ENCODE assay signal across 8 mouse cellular contexts in the genomic region with DNA sequence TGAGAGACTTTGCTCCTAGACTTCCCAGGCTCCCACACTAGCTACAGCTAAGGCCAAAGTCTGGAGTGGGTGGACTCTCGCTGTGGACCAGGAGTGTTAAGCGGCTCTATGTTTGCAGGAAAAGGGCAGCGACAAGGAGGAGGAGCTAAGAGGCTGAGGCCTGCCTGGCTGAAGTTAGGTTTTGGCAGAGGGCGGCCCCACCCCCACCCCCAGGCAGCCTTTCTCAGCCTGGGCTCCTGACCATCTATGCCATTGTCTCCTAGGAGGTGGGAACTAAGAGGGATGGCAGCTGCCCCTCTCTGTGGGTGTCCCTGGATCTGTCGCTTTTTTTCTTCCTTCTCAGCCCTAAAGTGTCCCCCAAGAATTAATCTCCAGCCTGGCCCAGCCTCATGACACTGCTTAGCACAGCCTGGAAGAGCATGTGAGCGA. TPM values are rescaled to one million over a fixed set of nuclear protein-coding genes. Genes with fewer than 3 reads are reported as not detected.
A peak's percentile ranks its signal among the peaks of the same experiment; 100 is the strongest.
DNase-seq lines count a peak whose midpoint lies in the region; ATAC-seq and TF ChIP-seq lines count a peak whose summit lies in the region.

No protein-coding gene starts in this region.

- peak; percentile 24 for ATAC-seq in hindbrain, embryonic 15.5 days (ENCODE audit: low FRiP score, low read depth)
- no peak for ATAC-seq in liver, embryonic 11.5 days (replicated peaks; ENCODE audit: low FRiP score)
- no peak for ATAC-seq in erythroblast, adult 5-6 weeks (replicated peaks; ENCODE audit: low FRiP score, poor library complexity, severe bottlenecking)

- TF ChIP-seq EP300 in heart, adult 2 months (IDR thresholded peaks at IDR 0.05; ENCODE audit: insufficient read depth, low read depth, low read length) = no peak

- H3K79me2 ChIP-seq in heart, adult 2 months (replicated peaks; ENCODE audit: control insufficient read depth, insufficient read depth, low read length) = no peaks in the 10 kb centered on the region

- DNase-seq in heart, adult 2 months = peak; percentile 51 to 58
- no peak for DNase-seq in heart, embryonic 10.5 days (ENCODE audit: low spot score)
- DNase-seq in cerebellum, adult 9-10 months = peak; percentile 68
- DNase-seq in liver, embryonic 11.5 days (ENCODE audit: low spot score) = no peak
- DNase-seq in spleen, postnatal 36 days (ENCODE audit: low spot score in 2 of 2) = no peak
- DNase-seq in ovary, postnatal 10 days (ENCODE audit: low spot score) = no peak

- no peak for TF ChIP-seq CTCF in heart, adult 2 months (IDR thresholded peaks at IDR 0.05)

- WGBS in heart, adult 2 months = 37% methylated on average over 6 of the region's 6 CpGs
- 29% methylated on average over 6 of the region's 6 CpGs for WGBS in heart, embryonic 10.5 days
- 11% methylated on average over 6 of the region's 6 CpGs for WGBS in hindbrain, embryonic 15.5 days
- 28% methylated on average over 6 of the region's 6 CpGs for WGBS in liver, embryonic 11.5 days

- peak overlapping the region; percentile 57 for H3K27ac ChIP-seq in heart, adult 2 months
- H3K27ac ChIP-seq in heart, embryonic 10.5 days = no peak overlapping the region
- H3K27ac ChIP-seq in hindbrain, embryonic 15.5 days (replicated peaks) = peak overlapping the region; percentile 78
- peak overlapping the region; percentile 26; the same call in 1 of the 2 replicates for H3K27ac ChIP-seq in liver, embryonic 11.5 days (ENCODE audit: low read depth, low read length)

- H3K4me1 ChIP-seq in heart, adult 2 months (ENCODE audit: control insufficient read depth, insufficient read depth, low read length) = peaks cover 12% of the 10 kb centered on the region
- H3K4me1 ChIP-seq in heart, embryonic 10.5 days = peaks cover 42% of the 10 kb centered on the region
- peaks cover 59% of the 10 kb centered on the region for H3K4me1 ChIP-seq in hindbrain, embryonic 15.5 days (replicated peaks)
- peaks cover 13% of the 10 kb centered on the region; the same call in 1 of the 2 replicates for H3K4me1 ChIP-seq in liver, embryonic 11.5 days (replicated peaks; ENCODE audit: control insufficient read depth, insufficient read depth, low read length)

- intact Hi-C loops in heart, adult 2 months (cut with DNase I) = loop anchor here (5.0 kb wide), 1 partner anchor 58 kb away; no protein-coding TSS in a partner anchor

- no peak overlapping the region for H3K9ac ChIP-seq in heart, adult 2 months (ENCODE audit: low read depth, low read length)
- H3K9ac ChIP-seq in hindbrain, embryonic 15.5 days = no peak overlapping the region
- H3K9ac ChIP-seq in liver, embryonic 11.5 days (ENCODE audit: low read depth, low read length) = no peak overlapping the region

- 0 out of 2 replicates have a peak, but pooled peaks have one; percentile 11 for TF ChIP-seq POLR2A in heart, adult 2 months (IDR thresholded peaks at IDR 0.05; ENCODE audit: insufficient read depth, low read depth, low read length)

- no peak overlapping the region for H3K4me3 ChIP-seq in heart, adult 2 months
- no peak overlapping the region for H3K4me3 ChIP-seq in heart, embryonic 10.5 days
- H3K4me3 ChIP-seq in hindbrain, embryonic 15.5 days = no peak overlapping the region
- no peak overlapping the region for H3K4me3 ChIP-seq in liver, embryonic 11.5 days (ENCODE audit: low read depth, low read length)

- H3K9me3 ChIP-seq in heart, embryonic 10.5 days = no peaks in the 10 kb centered on the region
- H3K9me3 ChIP-seq in hindbrain, embryonic 15.5 days = no peaks in the 10 kb centered on the region
- H3K9me3 ChIP-seq in liver, embryonic 11.5 days (ENCODE audit: control insufficient read depth, low read length) = no peaks in the 10 kb centered on the region

- no peaks in the 10 kb centered on the region for H3K36me3 ChIP-seq in heart, adult 2 months (ENCODE audit: control insufficient read depth, insufficient read depth, low read length)
- H3K36me3 ChIP-seq in heart, embryonic 10.5 days = peaks cover 35% of the 10 kb centered on the region
- no peaks in the 10 kb centered on the region; the same call in 1 of the 2 replicates for H3K36me3 ChIP-seq in hindbrain, embryonic 15.5 days
- H3K36me3 ChIP-seq in liver, embryonic 11.5 days (ENCODE audit: control insufficient read depth, insufficient read depth, low read length) = peaks cover 7% of the 10 kb centered on the region

- peak overlapping the region; percentile 27 for H3K4me2 ChIP-seq in hindbrain, embryonic 15.5 days
- H3K4me2 ChIP-seq in liver, embryonic 11.5 days = no peak overlapping the region

- H3K27me3 ChIP-seq in heart, adult 2 months (ENCODE audit: control insufficient read depth, insufficient read depth, low read length) = no peaks in the 10 kb centered on the region
- no peaks in the 10 kb centered on the region for H3K27me3 ChIP-seq in heart, embryonic 10.5 days (ENCODE audit: insufficient read depth, poor library complexity, severe bottlenecking)
- H3K27me3 ChIP-seq in hindbrain, embryonic 15.5 days = no peaks in the 10 kb centered on the region
- no peaks in the 10 kb centered on the region; the same call in 1 of the 2 replicates for H3K27me3 ChIP-seq in liver, embryonic 11.5 days (replicated peaks; ENCODE audit: control insufficient read depth, insufficient read depth, low read length)

RNA-seq across cellular contexts. Expression of a gene that starts 3.5 kb away (rescaled TPM):
- total RNA-seq in heart, adult 2 months (2021) = 1 to 10 TPM; 5.2 to 5.9 TPM
- 19.4 and 24.9 TPM in 2 replicates for polyA plus RNA-seq in heart, adult 2 months (2012; rRNA removed)
- polyA plus RNA-seq in heart, embryonic 10.5 days (2016; fragmentation: Nextera tagmentation; extraction: Ambion mirVana) = 8.8 and 9.9 TPM in 2 replicates
- 20.9 and 22.1 TPM in 2 replicates for polyA plus RNA-seq in hindbrain, embryonic 15.5 days (2015; fragmentation: Nextera tagmentation; extraction: Ambion mirVana)
- polyA plus RNA-seq in liver, embryonic 11.5 days (2014; fragmentation: Nextera tagmentation; extraction: Ambion mirVana) = 11.1 and 13.1 TPM in 2 replicates
- total RNA-seq in erythroblast, adult 5-6 weeks (2015; ENCODE audit: low replicate concordance) = 5.0 TPM in 1 of 2 replicates, not detected in the other
- total RNA-seq in erythroblast, adult 5-6 weeks (2017; ENCODE audit: low replicate concordance) = 1.1 TPM in 1 of 2 replicates, not detected in the other

RNA-seq across cellular contexts. Expression of a gene that starts 4.6 kb away (rescaled TPM):
- 100 to 1,000 TPM; 181 to 201 TPM for total RNA-seq in heart, adult 2 months (2021)
- 229 and 234 TPM in 2 replicates for polyA plus RNA-seq in heart, adult 2 months (2012; rRNA removed)
- polyA plus RNA-seq in heart, embryonic 10.5 days (2016; fragmentation: Nextera tagmentation; extraction: Ambion mirVana) = 182 and 194 TPM in 2 replicates
- polyA plus RNA-seq in hindbrain, embryonic 15.5 days (2015; fragmentation: Nextera tagmentation; extraction: Ambion mirVana) = 266 and 268 TPM in 2 replicates
- 128 and 140 TPM in 2 replicates for polyA plus RNA-seq in liver, embryonic 11.5 days (2014; fragmentation: Nextera tagmentation; extraction: Ambion mirVana)
- total RNA-seq in erythroblast, adult 5-6 weeks (2015; ENCODE audit: low replicate concordance) = 25.4 and 37.0 TPM in 2 replicates
- total RNA-seq in erythroblast, adult 5-6 weeks (2017; ENCODE audit: low replicate concordance) = 22.7 and 24.7 TPM in 2 replicates

RNA-seq across cellular contexts. Expression of a gene that starts 14.4 kb away (rescaled TPM):
- total RNA-seq in heart, adult 2 months (2021) = 100 to 1,000 TPM; 140 to 155 TPM
- polyA plus RNA-seq in heart, adult 2 months (2012; rRNA removed) = 151 and 206 TPM in 2 replicates
- polyA plus RNA-seq in heart, embryonic 10.5 days (2016; fragmentation: Nextera tagmentation; extraction: Ambion mirVana) = 1.1 and 1.3 TPM in 2 replicates
- polyA plus RNA-seq in hindbrain, embryonic 15.5 days (2015; fragmentation: Nextera tagmentation; extraction: Ambion mirVana) = 8.9 TPM in 2 replicates
- 0.14 and 0.21 TPM in 2 replicates for polyA plus RNA-seq in liver, embryonic 11.5 days (2014; fragmentation: Nextera tagmentation; extraction: Ambion mirVana)
- total RNA-seq in erythroblast, adult 5-6 weeks (2015; ENCODE audit: low replicate concordance) = not detected in 2 replicates
- total RNA-seq in erythroblast, adult 5-6 weeks (2017; ENCODE audit: low replicate concordance) = not detected in 2 replicates

RNA-seq across cellular contexts. Expression of a gene that starts 18.4 kb away (rescaled TPM):
- total RNA-seq in heart, adult 2 months (2021) = 100 to 1,000 TPM; 132 to 156 TPM
- 83.2 and 101 TPM in 2 replicates for polyA plus RNA-seq in heart, adult 2 months (2012; rRNA removed)
- polyA plus RNA-seq in heart, embryonic 10.5 days (2016; fragmentation: Nextera tagmentation; extraction: Ambion mirVana) = 313 and 322 TPM in 2 replicates
- polyA plus RNA-seq in hindbrain, embryonic 15.5 days (2015; fragmentation: Nextera tagmentation; extraction: Ambion mirVana) = 262 and 274 TPM in 2 replicates
- 193 and 198 TPM in 2 replicates for polyA plus RNA-seq in liver, embryonic 11.5 days (2014; fragmentation: Nextera tagmentation; extraction: Ambion mirVana)
- 90.9 and 115 TPM in 2 replicates for total RNA-seq in erythroblast, adult 5-6 weeks (2015; ENCODE audit: low replicate concordance)
- 27.2 and 35.5 TPM in 2 replicates for total RNA-seq in erythroblast, adult 5-6 weeks (2017; ENCODE audit: low replicate concordance)

RNA-seq across cellular contexts. Expression of a gene that starts 27.7 kb away (rescaled TPM):
- 1 to 10 TPM; 2.0 to 2.5 TPM for total RNA-seq in heart, adult 2 months (2021)
- polyA plus RNA-seq in heart, adult 2 months (2012; rRNA removed) = 0.78 and 1.1 TPM in 2 replicates
- 4.6 and 5.7 TPM in 2 replicates for polyA plus RNA-seq in heart, embryonic 10.5 days (2016; fragmentation: Nextera tagmentation; extraction: Ambion mirVana)
- polyA plus RNA-seq in hindbrain, embryonic 15.5 days (2015; fragmentation: Nextera tagmentation; extraction: Ambion mirVana) = 8.6 and 8.9 TPM in 2 replicates
- 3.3 and 3.5 TPM in 2 replicates for polyA plus RNA-seq in liver, embryonic 11.5 days (2014; fragmentation: Nextera tagmentation; extraction: Ambion mirVana)
- total RNA-seq in erythroblast, adult 5-6 weeks (2015; ENCODE audit: low replicate concordance) = not detected in 2 replicates
- total RNA-seq in erythroblast, adult 5-6 weeks (2017; ENCODE audit: low replicate concordance) = not detected in 2 replicates

Comparison
In these comparisons a context has a peak if more than half of its experiments do, and no peak if none do; other contexts are left out.
1. DNase-seq: peak in heart, adult 2 months (2 of 2) and cerebellum, adult 9-10 months (single experiment); none in heart, embryonic 10.5 days (single experiment), liver, embryonic 11.5 days (single experiment), spleen, postnatal 36 days (0 of 2) and ovary, postnatal 10 days (single experiment).
2. RNA of a gene that starts 14.4 kb away (polyA plus RNA-seq): 151 to 206 TPM in heart, adult 2 months; 8.9 TPM in hindbrain, embryonic 15.5 days, 1.1 to 1.3 TPM in heart, embryonic 10.5 days and 0.14 to 0.21 TPM in liver, embryonic 11.5 days; every median in the first group is over 10 times any median in the second.